Comparison of ENCODE assay signal across 8 mouse cellular contexts in the genomic region with DNA sequence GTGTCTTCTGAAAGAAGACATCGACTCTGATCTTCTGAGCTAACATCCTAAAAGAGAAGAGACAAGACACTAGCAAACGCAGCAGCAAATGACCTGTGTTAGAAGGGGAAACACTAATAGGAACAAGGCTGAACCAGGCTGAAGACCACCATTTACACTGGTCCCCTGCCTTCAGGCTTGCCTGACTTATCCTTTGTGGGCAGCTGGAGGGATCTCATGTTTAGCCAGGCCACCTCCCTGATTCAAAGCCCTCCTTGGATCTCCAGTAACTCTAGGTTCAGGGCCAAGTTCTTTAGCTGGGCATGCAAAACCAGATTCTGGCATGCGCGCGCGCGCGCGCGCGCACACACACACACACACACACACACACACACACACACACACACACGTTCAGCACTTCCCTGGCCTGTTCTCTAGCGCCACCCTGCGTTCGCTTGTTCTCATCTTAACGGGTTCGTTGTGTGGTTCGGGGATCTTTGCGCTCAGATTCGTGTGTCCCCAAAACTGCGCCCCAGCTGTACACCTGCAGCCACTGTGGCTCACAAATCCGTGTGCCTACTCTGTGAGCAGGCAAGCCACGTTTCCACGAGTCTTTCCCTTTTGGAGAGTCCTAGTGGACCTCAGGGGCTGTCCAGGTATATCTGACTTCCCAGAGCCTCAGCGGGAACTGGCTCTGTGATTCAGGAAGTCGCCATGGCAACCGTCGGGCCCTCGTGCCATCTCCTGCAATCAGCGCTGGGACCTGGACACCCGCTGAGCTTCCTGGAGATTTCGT. TPM values are rescaled to one million over a fixed set of nuclear protein-coding genes. Genes with fewer than 3 reads are reported as not detected.
DNase-seq lines count a peak whose midpoint lies in the region; ATAC-seq and TF ChIP-seq lines count a peak whose summit lies in the region.

No protein-coding gene starts in this region.

- peaks cover 13% of the 10 kb centered on the region for H3K4me1 ChIP-seq in hindbrain, embryonic 13.5 days (replicated peaks)
- H3K4me1 ChIP-seq in lung, postnatal 0 days (ENCODE audit: insufficient read depth, low read depth, low read length), result peaks cover 4% of the 10 kb centered on the region; the same call in 1 of the 2 replicates

- no peak overlapping the region for H3K27ac ChIP-seq in hindbrain, embryonic 13.5 days
- H3K27ac ChIP-seq in lung, postnatal 0 days (ENCODE audit: low read length), result no peak overlapping the region

- H3K9me3 ChIP-seq in hindbrain, embryonic 13.5 days, result no peaks in the 10 kb centered on the region
- H3K9me3 ChIP-seq in lung, postnatal 0 days (ENCODE audit: low read length), result no peaks in the 10 kb centered on the region

- H3K27me3 ChIP-seq in hindbrain, embryonic 13.5 days, result peaks cover 18% of the 10 kb centered on the region
- H3K27me3 ChIP-seq in lung, postnatal 0 days (replicated peaks; ENCODE audit: insufficient read depth, low read length), result no peaks in the 10 kb centered on the region

- peak; percentile 69 for ATAC-seq in hindbrain, embryonic 13.5 days (ENCODE audit: low FRiP score)
- ATAC-seq in lung, postnatal 0 days, result peak; percentile 39; the same call in 1 of the 2 replicates

- no peak for TF ChIP-seq EP300 in lung, postnatal 0 days (IDR thresholded peaks at IDR 0.05)

- no peaks in the 10 kb centered on the region for H3K36me3 ChIP-seq in hindbrain, embryonic 13.5 days
- H3K36me3 ChIP-seq in lung, postnatal 0 days (ENCODE audit: insufficient read depth, low read length), result no peaks in the 10 kb centered on the region

- peak; percentile 89 for TF ChIP-seq CTCF in lung, postnatal 0 days (IDR thresholded peaks at IDR 0.05)

- peak overlapping the region; percentile 34 for H3K4me3 ChIP-seq in hindbrain, embryonic 13.5 days
- no peak overlapping the region; the same call in 1 of the 2 replicates for H3K4me3 ChIP-seq in lung, postnatal 0 days (ENCODE audit: low read depth, low read length)

- H3K9ac ChIP-seq in hindbrain, embryonic 13.5 days, result peak overlapping the region; percentile 60
- H3K9ac ChIP-seq in lung, postnatal 0 days (replicated peaks; ENCODE audit: low read depth), result no peak overlapping the region

- peak; percentile 38 for DNase-seq in MEL-GATA-1-ER (ENCODE audit: extremely low read depth, low read depth)
- peak; percentile 41 for DNase-seq in cerebellum, adult 8-10 months
- DNase-seq in frontal cortex, adult 2 months (ENCODE audit: extremely low spot score in 1 of 2, low spot score in 1 of 2), result peak; percentile 49 to 92
- peak; percentile 82 to 87 for DNase-seq in layer of hippocampus, postnatal 14 days (ENCODE audit: low spot score in 2 of 2)
- peak; percentile 69 for DNase-seq in lung, postnatal 0 days (ENCODE audit: low spot score)
- DNase-seq in ovary, postnatal 36 days (ENCODE audit: low spot score), result peak; percentile 75
- DNase-seq in urinary bladder, postnatal 10 days (ENCODE audit: low spot score), result peak; percentile 54

- peak overlapping the region; percentile 60 for H3K4me2 ChIP-seq in hindbrain, embryonic 13.5 days
- H3K4me2 ChIP-seq in lung, postnatal 0 days (replicated peaks; ENCODE audit: low read depth, low read length), result peak overlapping the region; percentile 39; the same call in 1 of the 2 replicates

- WGBS in hindbrain, embryonic 13.5 days, result 9% methylated on average over 32 of the region's 32 CpGs
- WGBS in lung, postnatal 0 days, result 13% methylated on average over 32 of the region's 32 CpGs

RNA-seq across cellular contexts. Expression of gene Ndufa8, which starts 27.6 kb away (rescaled TPM):
- 216 and 220 TPM in 2 replicates for polyA plus RNA-seq in frontal cortex, adult 2 months (2012; rRNA removed)
- polyA plus RNA-seq in hindbrain, embryonic 13.5 days (2015; fragmentation: Nextera tagmentation; extraction: Ambion mirVana), result 261 and 262 TPM in 2 replicates
- total RNA-seq in layer of hippocampus, postnatal 14 days (2021), result 100 to 1,000 TPM; 186 to 192 TPM
- polyA plus RNA-seq in lung, postnatal 0 days (2015; fragmentation: Nextera tagmentation; extraction: Ambion mirVana), result 202 and 228 TPM in 2 replicates

RNA-seq across cellular contexts. Expression of gene Morn5, which starts 27.7 kb away (rescaled TPM):
- polyA plus RNA-seq in frontal cortex, adult 2 months (2012; rRNA removed), result 1.5 and 2.6 TPM in 2 replicates
- 1.9 and 5.7 TPM in 2 replicates for polyA plus RNA-seq in hindbrain, embryonic 13.5 days (2015; fragmentation: Nextera tagmentation; extraction: Ambion mirVana)
- total RNA-seq in layer of hippocampus, postnatal 14 days (2021), result 1 to 10 TPM; 2.7 to 2.9 TPM
- 5.3 and 6.7 TPM in 2 replicates for polyA plus RNA-seq in lung, postnatal 0 days (2015; fragmentation: Nextera tagmentation; extraction: Ambion mirVana)

RNA-seq across cellular contexts. Expression of gene Ttll11, which starts 41.9 kb away (rescaled TPM):
- polyA plus RNA-seq in frontal cortex, adult 2 months (2012; rRNA removed), result 24.8 and 25.6 TPM in 2 replicates
- polyA plus RNA-seq in hindbrain, embryonic 13.5 days (2015; fragmentation: Nextera tagmentation; extraction: Ambion mirVana), result 4.1 and 4.3 TPM in 2 replicates
- 10 to 100 TPM; 22.5 to 23.7 TPM for total RNA-seq in layer of hippocampus, postnatal 14 days (2021)
- polyA plus RNA-seq in lung, postnatal 0 days (2015; fragmentation: Nextera tagmentation; extraction: Ambion mirVana), result 1.7 and 2.1 TPM in 2 replicates
